Mouse (Mus musculus) skeletal muscle tissue, adult 2 months (tissue): ENCODE measurements around the gene S1pr5.
A peak's percentile ranks its signal among the peaks of the same experiment; 100 is the strongest.
"Not testable (repeated sequence)": the region's sequence is repeated elsewhere in the genome, so short reads cannot be mapped to it uniquely, and the experiment has no call there.

Source experiments
- DNase-seq: peaks from one replicate; pipeline ENCODE4 v3.0.0-alpha.2; 2012; ENCODE audit warnings: low read depth, low spot score

Gene S1pr5

GRCm38 (mm10) chr9:21268305-21268704, 20.1 kb upstream of the S1pr5 start:
- DNase-seq, result no peak

GRCm38 (mm10) chr9:21266889-21267288, 18.6 kb upstream of the S1pr5 start:
- DNase-seq, result no peak

- DNase-seq, result no peak
Measured at GRCm38 (mm10) chr9:21265611-21266010, 17.4 kb upstream of the S1pr5 start.

- DNase-seq, result peak; percentile 99
Measured at GRCm38 (mm10) chr9:21265000-21265561, 16.8 kb upstream of the S1pr5 start, which contains the start of gene Atg4d. Gene Atg4d (plus strand): TSS chr9:21265293.

GRCm38 (mm10) chr9:21264272-21264999, 16.2 kb upstream of the S1pr5 start:
- no peak for DNase-seq

- DNase-seq, result no peak
Measured at GRCm38 (mm10) chr9:21261831-21262230, 13.6 kb upstream of the S1pr5 start.

GRCm38 (mm10) chr9:21260491-21261040, 12.3 kb upstream of the S1pr5 start:
- no peak for DNase-seq

- DNase-seq, result not testable (repeated sequence)
Measured at GRCm38 (mm10) chr9:21256349-21256748, 8.1 kb upstream of the S1pr5 start.

GRCm38 (mm10) chr9:21254690-21255089, 6.4 kb upstream of the S1pr5 start:
- no peak for DNase-seq

- DNase-seq, result no peak
Measured at GRCm38 (mm10) chr9:21251116-21251735, 3.0 kb upstream of the S1pr5 start.

- DNase-seq, result no peak
Measured at GRCm38 (mm10) chr9:21250509-21250908, 2.3 kb upstream of the S1pr5 start.

- no peak for DNase-seq
Measured at GRCm38 (mm10) chr9:21249629-21250508, 1.6 kb upstream of the S1pr5 start.

GRCm38 (mm10) chr9:21246342-21246741, 1.9 kb downstream of the S1pr5 start:
- DNase-seq, result no peak

- DNase-seq, result no peak
Measured at GRCm38 (mm10) chr9:21245113-21245487, 3.1 kb downstream of the S1pr5 start.

- DNase-seq, result no peak
Measured at GRCm38 (mm10) chr9:21244428-21245112, 3.7 kb downstream of the S1pr5 start.

GRCm38 (mm10) chr9:21243826-21244427, 4.3 kb downstream of the S1pr5 start:
- no peak for DNase-seq

- DNase-seq, result peak; percentile 66
Measured at GRCm38 (mm10) chr9:21241343-21241742, 6.9 kb downstream of the S1pr5 start.

- no peak for DNase-seq
Measured at GRCm38 (mm10) chr9:21239465-21239848, 8.8 kb downstream of the S1pr5 start.

- peak; percentile 55 for DNase-seq
Measured at GRCm38 (mm10) chr9:21238733-21239464, 9.3 kb downstream of the S1pr5 start, which contains the start of gene Keap1. Gene Keap1 (minus strand): TSS chr9:21239361.
